Mouse (Mus musculus): Measurements from ENCODE around the gene Ppip5k2.
A peak's percentile ranks its signal among the peaks of the same experiment; 100 is the strongest.
"Not testable (repeated sequence)": the region's sequence is repeated elsewhere in the genome, so short reads cannot be mapped to it uniquely, and the experiment has no call there.

The Ppip5k2 gene

GRCm38 (mm10) chr1:97769904-97770753 lies at the start of gene Ppip5k2, which contains the start of gene Gin1:
Gene Ppip5k2 (minus strand): TSS chr1:97770411.
Gene Gin1 (plus strand): TSS chr1:97770172.
- peak; percentile 87 for DNase-seq (ENCODE audit: low spot score)

DNA sequence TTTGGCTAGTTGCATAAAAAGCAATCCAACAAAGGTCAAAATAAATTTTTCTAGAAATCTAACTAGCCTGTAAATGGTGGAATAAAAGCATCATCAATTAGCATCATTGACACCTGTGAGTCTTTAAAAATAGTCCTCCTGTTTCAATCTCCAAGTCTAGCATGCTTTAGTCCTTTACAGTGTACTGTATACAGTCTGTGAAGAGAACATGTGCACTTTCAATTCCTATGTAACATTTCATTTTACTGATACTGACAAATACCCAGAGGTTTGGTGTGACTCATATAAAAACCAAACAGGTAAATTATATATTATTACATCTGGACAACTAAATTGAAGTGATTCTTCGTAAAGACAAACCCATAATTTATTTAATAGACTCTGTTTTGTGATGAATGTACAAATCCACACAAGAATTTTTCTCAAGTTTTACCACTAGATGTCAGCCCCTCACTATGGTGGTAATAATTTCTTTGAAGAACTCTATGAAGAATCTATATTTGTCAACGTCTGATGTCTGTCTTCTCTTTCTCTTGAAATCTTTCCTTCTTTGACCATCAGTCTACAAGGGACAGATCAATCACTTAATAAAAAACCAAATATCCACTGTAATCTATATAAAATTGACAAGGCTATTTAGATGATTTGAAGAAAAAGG lies 39.2 kb upstream of the Ppip5k2 start:
- DNase-seq (ENCODE audit: low spot score): no peak

DNA sequence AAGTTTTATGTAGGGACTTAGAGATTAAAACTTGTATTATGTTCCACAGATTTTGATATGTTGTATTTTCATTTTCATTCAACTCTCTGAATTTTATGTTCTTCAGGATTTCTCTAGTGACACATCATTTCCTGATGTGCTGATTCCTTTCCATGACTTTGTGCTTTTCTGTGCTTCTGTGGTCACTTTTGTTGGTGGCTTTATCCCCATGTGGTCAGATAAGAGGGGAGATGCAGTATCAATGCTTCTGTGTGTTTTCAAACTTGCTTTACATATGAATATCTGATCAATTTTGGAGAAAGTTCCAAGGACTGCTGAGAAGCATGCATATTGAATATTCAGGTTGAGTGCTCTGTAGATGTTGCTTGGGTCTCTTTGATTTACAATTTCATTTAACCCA lies 34.3 kb upstream of the Ppip5k2 start:
- DNase-seq (ENCODE audit: low spot score): no peak

GRCm38 (mm10) chr1:97802207-97802902 lies 32.1 kb upstream of the Ppip5k2 start:
- DNase-seq (ENCODE audit: low spot score): no peak

GRCm38 (mm10) chr1:97795936-97796335 lies 25.7 kb upstream of the Ppip5k2 start:
- no peak for DNase-seq (ENCODE audit: low spot score)

DNA sequence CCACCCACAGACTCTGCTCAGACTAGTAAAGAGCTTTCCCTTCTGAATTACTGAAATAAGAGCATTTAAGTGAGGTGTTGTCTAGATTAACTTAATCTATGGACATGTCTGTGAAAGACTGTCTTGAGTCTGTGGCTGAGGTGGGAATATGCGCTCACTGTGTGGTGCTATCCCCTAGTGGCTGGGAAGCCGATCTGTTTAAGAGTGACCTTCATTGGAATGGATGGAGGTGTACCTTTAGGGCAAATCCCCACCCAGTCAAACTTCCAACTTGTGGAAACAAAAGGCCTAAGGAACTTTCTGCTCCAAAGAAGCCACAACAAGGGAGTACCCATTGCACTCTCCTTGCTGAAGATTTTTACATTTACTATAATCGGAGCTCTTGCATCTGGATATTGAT lies 23.9 kb upstream of the Ppip5k2 start:
- DNase-seq (ENCODE audit: low spot score): no peak

GRCm38 (mm10) chr1:97788490-97788889 lies 18.3 kb upstream of the Ppip5k2 start:
- no peak for DNase-seq (ENCODE audit: low spot score)

DNA sequence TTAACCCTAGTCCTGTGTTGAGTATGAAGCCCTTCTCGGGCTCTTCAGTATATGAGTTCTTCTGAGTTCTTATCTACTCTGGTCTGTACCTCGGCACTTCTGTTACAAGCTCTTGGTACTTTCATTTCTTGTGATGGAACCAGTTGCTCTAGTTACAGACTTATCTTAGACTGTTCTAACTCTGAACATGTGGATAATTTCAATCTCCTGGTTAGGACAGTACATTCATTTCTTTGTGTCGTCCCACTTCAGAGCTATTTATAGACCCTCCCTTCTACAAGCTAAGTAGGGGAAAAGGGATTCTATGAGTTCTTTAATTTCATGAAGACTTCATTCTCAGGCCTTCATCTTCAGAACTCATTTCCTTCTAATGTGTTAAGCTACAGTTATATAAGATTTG lies 17.5 kb upstream of the Ppip5k2 start:
- no peak for DNase-seq (ENCODE audit: low spot score)

GRCm38 (mm10) chr1:97785685-97786393 lies 15.6 kb upstream of the Ppip5k2 start:
- DNase-seq (ENCODE audit: low spot score): no peak

DNA sequence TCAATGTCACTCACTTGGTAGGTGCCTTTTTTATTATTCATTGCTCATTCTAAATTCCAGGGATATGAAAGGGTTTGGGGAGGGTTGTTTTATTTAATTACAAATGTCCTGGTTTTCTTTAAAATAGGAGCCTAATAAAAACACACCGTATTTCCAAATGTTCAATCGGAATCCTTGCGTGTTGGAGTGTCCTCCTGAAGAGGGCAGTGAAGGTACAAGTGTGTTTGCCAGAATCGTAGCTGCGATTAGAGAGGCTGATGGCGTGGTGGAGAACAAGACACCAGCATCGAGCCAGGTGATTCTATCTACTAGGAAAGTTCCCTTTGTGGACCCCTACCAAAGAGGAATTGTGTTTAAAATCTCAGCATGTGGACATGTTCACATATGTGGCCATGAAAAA lies 14.7 kb upstream of the Ppip5k2 start:
- no peak for DNase-seq (ENCODE audit: low spot score)

DNA sequence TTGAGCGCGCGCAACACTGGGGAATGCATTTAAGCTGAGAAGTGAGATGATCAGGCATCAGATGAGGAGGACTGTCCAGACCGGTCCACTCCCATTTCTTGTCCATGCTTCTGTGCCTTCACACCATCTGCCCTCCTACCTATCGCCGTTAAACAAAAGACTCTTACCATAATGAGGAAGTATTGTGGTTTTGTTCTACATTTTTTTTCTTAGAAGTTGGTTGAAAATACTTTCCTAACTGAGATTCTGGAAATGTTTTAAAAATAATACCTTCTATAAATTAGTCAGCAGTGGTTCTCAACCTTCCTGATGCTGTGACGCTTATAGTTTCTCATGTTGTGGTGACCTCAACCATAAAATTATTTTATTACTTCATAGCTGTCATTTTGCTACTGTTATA lies 11.5 kb upstream of the Ppip5k2 start:
- no peak for DNase-seq (ENCODE audit: low spot score)

DNA sequence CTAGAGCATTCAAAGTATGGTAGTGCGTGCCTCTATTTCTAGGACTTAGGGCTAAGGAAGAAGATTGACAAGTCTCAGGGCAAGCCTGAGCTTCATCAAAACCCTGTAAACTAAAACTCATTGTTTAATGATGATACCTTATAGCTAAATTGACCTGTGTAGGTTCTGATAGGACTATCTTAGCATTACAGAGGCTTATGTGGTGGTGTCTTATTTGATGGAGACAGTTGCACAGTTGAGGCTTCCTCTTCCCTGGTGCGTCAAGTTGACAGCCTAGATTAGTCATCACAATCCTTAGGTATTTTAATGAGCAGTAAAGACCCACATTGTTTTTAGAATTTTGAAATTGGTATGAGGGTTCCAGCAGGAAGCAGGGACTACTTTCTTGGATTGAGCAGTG lies 3.8 kb upstream of the Ppip5k2 start:
- no peak for DNase-seq (ENCODE audit: low spot score)

DNA sequence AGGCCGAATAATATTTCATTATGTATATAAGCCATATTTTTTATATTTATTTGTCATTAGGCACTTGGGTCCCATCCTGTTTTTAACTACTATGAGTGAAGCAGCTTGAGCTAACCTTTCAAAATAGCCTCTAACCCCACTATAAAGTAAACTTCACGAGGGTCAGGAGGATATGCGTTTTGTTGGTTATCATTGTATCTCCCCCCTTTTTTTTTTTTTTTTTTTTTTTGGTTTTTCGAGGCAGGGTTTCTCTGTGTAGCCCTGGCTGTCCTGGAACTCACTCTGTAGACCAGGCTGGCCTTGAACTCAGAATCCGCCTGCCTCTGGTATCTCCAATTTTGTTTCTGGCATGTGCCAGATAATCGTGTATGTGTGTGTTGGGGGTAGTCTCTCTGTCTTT lies 3.2 kb upstream of the Ppip5k2 start:
- DNase-seq (ENCODE audit: low spot score): no peak

DNA sequence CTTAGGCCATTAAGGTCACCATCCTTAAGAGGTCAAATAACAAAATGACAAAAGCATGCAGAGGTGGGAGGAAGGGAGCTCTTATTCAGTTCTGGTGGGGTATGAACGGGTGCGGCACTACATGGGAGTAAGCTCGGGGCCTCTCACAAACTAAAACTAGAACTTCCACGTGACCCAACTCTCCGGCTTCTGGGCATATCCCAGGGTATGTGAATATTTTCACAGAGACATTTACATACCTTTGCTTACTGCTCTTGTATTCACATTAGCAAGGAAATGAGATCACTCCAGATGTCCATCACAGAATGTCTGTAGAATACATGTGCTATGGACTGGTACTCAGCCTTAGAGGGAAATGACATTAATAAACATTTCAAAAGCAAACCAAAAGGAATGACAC lies 1.5 kb upstream of the Ppip5k2 start:
- no peak for DNase-seq (ENCODE audit: low spot score)

DNA sequence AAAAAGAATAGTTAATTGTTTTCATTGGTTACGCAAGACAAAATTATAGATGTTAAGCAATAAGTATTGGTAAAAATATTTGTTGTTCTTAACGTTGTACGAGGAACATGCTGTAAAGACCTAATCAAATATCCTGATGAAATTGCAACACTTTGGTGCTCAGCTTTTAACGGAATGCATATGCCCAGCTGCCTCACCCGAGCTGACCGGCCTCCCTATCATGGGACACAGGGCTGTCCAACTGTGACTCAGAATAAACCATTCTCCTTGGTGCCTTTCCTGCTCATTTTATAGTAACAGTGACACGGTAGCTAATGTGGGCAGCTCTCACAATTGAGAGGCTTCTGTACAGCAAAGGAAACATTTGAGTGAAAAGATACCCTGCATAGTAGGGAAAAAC lies 907 bp upstream of the Ppip5k2 start:
- no peak for DNase-seq (ENCODE audit: low spot score)

GRCm38 (mm10) chr1:97769294-97769903 lies 812 bp downstream of the Ppip5k2 start:
- DNase-seq (ENCODE audit: low spot score): peak; percentile 9

DNA sequence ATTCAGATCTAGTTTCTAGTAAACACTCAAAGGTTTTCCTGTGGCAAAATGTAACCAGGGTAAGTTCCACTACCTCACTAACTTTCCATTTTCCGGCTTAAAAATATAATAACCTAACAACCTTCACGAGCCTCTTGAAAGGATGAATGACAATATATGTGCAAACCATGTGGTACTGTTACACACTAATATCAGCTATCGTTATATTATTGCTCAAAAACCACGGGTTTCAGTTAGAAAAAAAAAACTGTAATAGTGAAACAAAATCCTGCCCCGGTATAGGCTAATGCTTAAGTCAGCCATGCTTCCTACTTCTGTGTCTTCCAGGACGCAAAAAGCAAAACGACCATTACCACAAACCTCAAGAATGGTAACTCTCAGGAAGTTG lies 1.3 kb downstream of the Ppip5k2 start:
- DNase-seq (ENCODE audit: low spot score): no peak

DNA sequence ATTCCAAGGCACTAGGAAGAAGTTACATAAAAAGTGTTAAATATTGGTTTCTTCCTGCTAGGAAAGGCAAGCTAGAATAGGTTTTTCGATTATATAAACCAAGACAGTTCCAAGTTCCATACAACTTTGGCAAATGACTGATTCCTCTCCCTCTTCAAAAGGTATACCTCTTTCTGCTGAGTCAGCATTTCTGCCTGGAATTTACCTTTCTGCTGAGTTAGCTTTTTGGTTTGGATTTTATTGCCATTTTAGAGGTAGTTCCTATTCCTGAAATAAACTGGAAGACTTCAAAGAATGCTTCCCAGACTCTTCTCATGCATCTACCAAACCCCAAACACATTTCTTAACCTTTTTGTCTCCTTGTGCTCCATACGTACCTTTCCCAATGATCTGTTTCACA lies 2.1 kb downstream of the Ppip5k2 start:
- no peak for DNase-seq (ENCODE audit: low spot score)

DNA sequence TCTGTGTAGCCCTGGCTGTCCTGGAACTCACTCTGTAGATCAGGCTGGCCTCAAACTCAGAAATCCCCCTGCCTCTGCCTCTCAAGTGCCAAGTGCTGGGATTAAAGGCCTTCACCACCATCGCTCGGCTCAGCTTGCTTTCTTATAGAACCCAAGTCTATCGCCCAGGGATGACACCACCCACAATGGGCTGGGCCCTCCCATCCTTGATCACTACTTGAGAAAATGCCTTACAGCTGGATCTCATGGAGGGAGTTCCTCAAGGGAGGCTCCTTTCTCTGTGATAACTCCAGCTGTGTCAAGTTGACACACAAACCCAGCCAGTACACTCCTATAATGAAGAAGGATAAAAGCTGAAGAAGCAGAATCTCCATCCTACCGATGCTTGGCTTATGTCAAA lies 4.5 kb downstream of the Ppip5k2 start:
- DNase-seq (ENCODE audit: low spot score): not testable (repeated sequence)

DNA sequence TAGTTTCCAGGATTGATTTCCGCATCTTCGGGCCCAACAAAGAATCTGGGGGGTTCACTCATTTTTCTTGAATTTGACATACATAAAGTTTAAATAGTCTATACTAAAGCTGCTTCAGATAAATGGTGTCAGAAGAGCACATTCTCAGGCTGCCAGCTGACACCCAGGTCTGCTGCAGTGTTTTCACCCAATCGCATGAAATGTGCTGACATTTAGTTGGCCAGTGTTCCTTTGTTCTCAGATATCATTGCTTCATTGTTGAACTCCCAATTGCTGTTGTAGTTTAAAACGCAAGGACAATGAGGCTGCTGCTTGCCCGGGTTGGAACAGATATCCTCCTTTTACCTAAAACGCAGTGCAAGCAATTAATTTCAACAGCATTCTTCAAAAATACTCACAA lies 8.7 kb downstream of the Ppip5k2 start:
- DNase-seq (ENCODE audit: low spot score): no peak

DNA sequence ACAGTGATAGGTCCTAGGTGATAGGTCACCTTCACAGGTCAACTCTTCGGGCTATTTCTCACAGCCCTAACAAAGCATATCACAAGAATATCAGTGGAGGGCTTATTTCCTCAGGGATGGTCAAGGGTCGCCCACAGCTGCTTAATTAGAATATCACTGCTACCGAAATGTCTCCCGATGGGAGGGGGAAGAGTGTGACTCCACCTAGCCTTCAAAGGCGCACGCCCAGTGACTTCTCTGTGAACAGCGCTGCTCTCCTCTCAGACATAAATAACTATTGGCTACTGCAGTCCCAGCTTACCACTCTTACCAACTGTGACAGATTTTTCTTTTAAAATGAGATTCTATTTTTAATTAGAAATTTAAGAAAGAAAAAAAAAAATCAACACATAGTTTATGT lies 9.6 kb downstream of the Ppip5k2 start:
- DNase-seq (ENCODE audit: low spot score): no peak

- no peak for DNase-seq (ENCODE audit: low spot score)
Measured at GRCm38 (mm10) chr1:97759841-97760240, 10.4 kb downstream of the Ppip5k2 start.

Measured in urinary bladder, postnatal 25 days (tissue).